Mouse (Mus musculus): Measurements from ENCODE around the gene Ints12.

DNA sequence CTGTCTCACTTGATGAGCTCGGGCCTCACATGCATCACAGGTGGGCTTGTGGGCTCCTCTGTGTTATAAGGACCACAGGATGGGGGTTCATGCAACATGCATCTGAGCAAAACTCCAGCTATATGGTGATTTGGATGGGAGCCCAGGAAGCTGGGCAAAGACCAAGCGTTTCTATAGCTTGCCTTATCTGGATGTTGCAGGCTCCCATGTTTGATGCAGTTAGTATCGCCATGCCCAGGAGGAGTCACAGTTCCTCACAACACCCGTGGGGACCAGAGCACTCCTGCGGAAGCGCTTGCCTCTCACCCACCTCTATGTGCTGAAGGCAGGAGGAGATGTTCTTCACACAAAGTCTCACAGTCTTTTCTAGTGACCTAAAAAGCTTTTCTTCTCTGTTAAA, 50.2 kb downstream of the Ints12 start:
- no peak for TF ChIP-seq POLR2A (IDR thresholded peaks at IDR 0.05; ENCODE audit: insufficient read depth, low read length)
- no peak for TF ChIP-seq CTCF (IDR thresholded peaks at IDR 0.05; ENCODE audit: low read depth, low read length)
- TF ChIP-seq EP300 (IDR thresholded peaks at IDR 0.05; ENCODE audit: insufficient read depth, low read depth, low read length) = no peak
